Mouse (Mus musculus) liver, embryonic 14.5 days (tissue): ENCODE results near the gene Gm10065.

ENCODE experiments used
- CTCF ChIP-seq: IDR thresholded peaks from 2 replicates; pipeline ENCODE4 v1.5.1; 2016; ENCODE audit warnings: antibody characterized with exemption, low read depth, control low read depth
- EP300 ChIP-seq: IDR thresholded peaks from 2 replicates; pipeline ENCODE4 v1.6.1; 2016; ENCODE audit warnings: antibody characterized with exemption, low read depth

DNA sequence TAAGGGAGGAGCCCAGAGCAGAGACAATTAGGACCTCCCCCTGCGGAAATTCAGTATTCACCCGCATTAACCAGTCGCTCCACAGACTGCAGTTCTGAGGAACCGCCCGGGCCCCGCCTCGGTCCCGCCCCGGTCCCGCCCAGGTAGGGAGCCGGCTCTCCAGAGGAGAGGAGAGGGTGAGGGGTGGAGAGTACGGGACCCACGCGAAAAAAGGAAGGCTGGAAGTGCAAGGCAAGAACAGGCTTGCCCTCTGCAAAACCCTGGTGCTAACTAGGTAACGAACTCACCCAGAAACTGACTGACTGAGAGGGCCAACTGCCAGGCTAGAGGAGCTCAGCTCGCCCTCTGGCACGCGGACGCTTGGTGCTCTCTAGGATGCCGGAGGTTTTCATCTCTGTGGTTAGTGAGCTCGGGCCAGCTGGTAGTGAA, 27.0 kb upstream of the Gm10065 start:
- no peak for TF ChIP-seq CTCF
- 0 out of 2 replicates have a peak, but pooled peaks have one; percentile 6 for TF ChIP-seq EP300
